Mouse (Mus musculus) spleen, adult 2 months (tissue): Measurements from ENCODE around the gene Ssbp4.

ENCODE experiments used
- CTCF ChIP-seq: fragments of 200-500 bp; IDR thresholded peaks from 2 replicates; pipeline ENCODE4 v1.5.1; 2011; ENCODE audit warnings: mild to moderate bottlenecking, inconsistent platforms; ENCODE audit not compliant: insufficient read depth, insufficient read length, insufficient replicate concordance; ENCODE audit errors: extremely low read depth
- POLR2A ChIP-seq: fragments of 200-500 bp; IDR thresholded peaks from 2 replicates; pipeline ENCODE4 v1.6.1; 2011; ENCODE audit warnings: low read depth, low read length, inconsistent platforms

DNA sequence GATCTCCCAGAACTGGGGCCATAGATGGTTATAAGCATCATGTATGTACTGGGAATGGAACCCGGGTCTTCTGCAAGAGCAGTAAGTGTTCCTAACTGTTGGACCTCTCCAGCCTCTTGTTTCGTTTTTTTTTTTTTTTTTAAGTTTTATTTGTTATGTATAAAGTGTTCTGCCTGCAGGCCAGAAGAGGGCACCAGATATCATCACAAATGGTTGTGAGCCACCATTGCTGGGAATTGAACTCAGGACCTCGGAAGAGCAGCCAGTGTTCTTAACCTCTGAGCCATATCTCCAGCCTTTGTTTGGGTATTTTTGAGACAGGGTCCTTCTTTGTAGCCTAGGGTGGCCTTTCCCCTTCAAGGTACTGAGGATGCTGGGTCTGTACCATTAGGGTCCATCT lies 49.7 kb downstream of the Ssbp4 start:
- TF ChIP-seq CTCF (no peak), POLR2A (no peak)
